Mouse (Mus musculus) forebrain, postnatal 0 days (tissue): ENCODE measurements around the gene Nmur1. TPM values are rescaled to one million over a fixed set of nuclear protein-coding genes. Genes with fewer than 3 reads are reported as not detected.

Experiments
- ATAC-seq: fragments of 200-750 bp; cut with Nextera tagmentation; 2 replicates; pipeline ENCODE4 v1.8.0; 2017; ENCODE audit warnings: mild to moderate bottlenecking, moderate library complexity
- DNase-seq: peaks from one replicate; pipeline ENCODE4 v3.0.0-alpha.2; 2015
- H3K27ac ChIP-seq: fragments of 300-500 bp; sonication (generic); 2 replicates; pipeline ENCODE4 v1.5.1; 2014; ENCODE audit warnings: low read depth, mild to moderate bottlenecking, antibody characterized with exemption, low read length, moderate library complexity, mixed read lengths
- H3K27me3 ChIP-seq: fragments of 300-500 bp; sonication (generic); 2 replicates; pipeline ENCODE4 v1.6.1; 2014; ENCODE audit warnings: mild to moderate bottlenecking, low read length, mixed read lengths; ENCODE audit not compliant: insufficient read depth
- H3K36me3 ChIP-seq: fragments of 300-500 bp; sonication (generic); 2 replicates; pipeline ENCODE4 v1.6.1; 2014; ENCODE audit warnings: mild to moderate bottlenecking, moderate library complexity; ENCODE audit not compliant: insufficient read depth
- H3K4me1 ChIP-seq: fragments of 300-500 bp; sonication (generic); 2 replicates; pipeline ENCODE4 v1.6.1; 2014; ENCODE audit warnings: antibody characterized with exemption; ENCODE audit not compliant: insufficient read depth
- H3K4me2 ChIP-seq: fragments of 300-500 bp; sonication (generic); 2 replicates; pipeline ENCODE4 v1.6.1; 2014; ENCODE audit warnings: low read depth, mild to moderate bottlenecking, moderate library complexity
- H3K4me3 ChIP-seq: fragments of 300-500 bp; sonication (generic); 2 replicates; pipeline ENCODE4 v1.5.1; 2014; ENCODE audit warnings: low read depth, low read length, mixed read lengths
- H3K9ac ChIP-seq: fragments of 300-500 bp; sonication (generic); 2 replicates; pipeline ENCODE4 v1.6.1; 2014; ENCODE audit warnings: mild to moderate bottlenecking
- H3K9me3 ChIP-seq: fragments of 300-500 bp; sonication (generic); 2 replicates; pipeline ENCODE4 v1.6.1; 2016; ENCODE audit warnings: low read length
- CTCF ChIP-seq: sonication (generic); IDR thresholded peaks from 2 replicates; pipeline ENCODE4 v1.5.1; 2016; ENCODE audit warnings: antibody characterized with exemption, control low read depth, low read depth
- WGBS: fragments of 180-500 bp; shearing (Covaris S2); extraction: QIAGEN DNeasy Blood & Tissue Kit; methylation state at CpG from one replicate; pipeline ENCODE4 v1.1.7; 2014; 5-methylcytosine and 5-hydroxymethylcytosine counted together
- polyA plus RNA-seq: library from polyadenylated mRNA; unstranded; fragments of >200 nt; fragmentation: Nextera tagmentation; extraction: Ambion mirVana; gene quantifications from 2 replicates; pipeline ENCODE4 v1.2.1, GENCODE M21; 2015
- total RNA-seq: library from RNA; depleted of rRNA; stranded (reverse); fragments of >200 nt; gene quantifications from 2 replicates; pipeline ENCODE4 v1.2.3, GENCODE M21; 2014

The Nmur1 gene
- total and polyA plus RNA-seq, 2 experiments from 2014 or later = 0.17 to 0.33 TPM

DNA sequence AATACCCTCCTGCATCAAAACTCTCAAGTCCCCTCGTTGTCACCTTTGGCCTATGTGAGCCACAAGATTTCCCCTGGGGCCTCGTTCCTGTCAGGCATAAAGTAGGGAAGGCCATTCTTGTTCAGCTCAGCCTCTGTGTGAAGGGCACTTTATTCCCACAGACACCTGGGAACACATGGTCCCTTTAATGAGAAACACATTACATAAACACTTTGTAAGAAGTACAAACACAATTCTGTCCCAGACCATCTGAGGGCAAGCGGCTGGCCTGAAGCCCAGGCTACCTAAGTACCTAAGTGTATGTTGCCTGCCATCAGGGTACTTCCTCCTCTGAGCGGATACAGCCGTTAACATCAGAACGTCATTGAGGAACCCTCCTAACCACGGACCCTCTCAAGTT lies 27.8 kb downstream of the Nmur1 start:
- Histone ChIP-seq H3K4me1 (no peaks in the 10 kb centered on the region), H3K27ac (no peak overlapping the region), H3K9ac (no peak overlapping the region), H3K36me3 (no peaks in the 10 kb centered on the region), H3K4me3 (no peak overlapping the region), H3K4me2 (no peak overlapping the region), H3K27me3 (no peaks in the 10 kb centered on the region), H3K9me3 (no peaks in the 10 kb centered on the region)
- TF ChIP-seq CTCF = no peak
- ATAC-seq (no peak), DNase-seq (no peak)
- 68% methylated on average over 7 of the region's 7 CpGs for WGBS

DNA sequence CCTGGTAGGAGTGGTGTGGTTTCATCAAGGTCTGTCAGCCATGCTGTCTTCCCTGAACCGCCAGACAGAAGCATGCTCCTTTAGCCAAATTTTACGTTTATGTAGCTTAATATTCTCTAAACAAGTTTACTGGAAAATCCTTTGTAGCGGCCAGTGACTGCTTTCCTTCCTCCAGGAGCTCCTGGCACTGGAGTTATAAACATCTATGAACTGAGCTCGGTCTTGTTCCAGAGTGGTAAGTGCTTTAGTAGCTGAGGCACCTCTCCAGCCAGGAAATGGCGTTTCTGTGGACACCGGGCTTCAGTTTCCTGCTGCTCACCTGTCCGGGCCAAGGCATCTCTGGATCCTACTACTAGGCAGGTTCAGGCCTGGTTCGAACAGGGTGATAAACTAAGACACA lies 28.4 kb downstream of the Nmur1 start:
- no peaks in the 10 kb centered on the region for H3K27me3 ChIP-seq
- H3K27ac ChIP-seq = no peak overlapping the region
- H3K4me3 ChIP-seq = no peak overlapping the region
- H3K4me2 ChIP-seq = no peak overlapping the region
- 80% methylated on average over 8 of the region's 8 CpGs for WGBS
- no peak for DNase-seq
- H3K36me3 ChIP-seq = no peaks in the 10 kb centered on the region
- no peaks in the 10 kb centered on the region for H3K9me3 ChIP-seq
- ATAC-seq = no peak
- H3K4me1 ChIP-seq = no peaks in the 10 kb centered on the region
- H3K9ac ChIP-seq = no peak overlapping the region
- TF ChIP-seq CTCF = no peak

DNA sequence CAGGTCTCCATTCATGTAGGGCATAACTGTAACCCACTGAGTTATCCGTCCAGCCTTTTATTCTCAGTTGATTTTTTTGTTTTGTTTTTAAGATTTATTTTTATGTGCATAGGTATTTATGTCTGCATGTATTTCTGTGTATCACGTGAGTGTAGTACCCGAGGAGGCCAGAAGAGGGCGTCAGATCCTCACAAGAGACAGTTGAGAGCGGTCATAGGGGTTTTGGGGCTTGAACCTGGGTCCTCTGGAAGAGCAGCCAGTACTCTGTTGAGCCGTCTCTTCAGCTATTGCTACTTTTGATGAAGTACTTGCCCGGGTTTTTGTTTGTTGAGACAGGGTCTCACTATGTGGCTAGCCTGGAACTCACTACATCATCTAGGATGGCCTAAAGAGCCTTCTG lies 30.1 kb downstream of the Nmur1 start:
- no peak for ATAC-seq
- Histone ChIP-seq H3K4me3 (no peak overlapping the region), H3K4me1 (no peaks in the 10 kb centered on the region)

DNA sequence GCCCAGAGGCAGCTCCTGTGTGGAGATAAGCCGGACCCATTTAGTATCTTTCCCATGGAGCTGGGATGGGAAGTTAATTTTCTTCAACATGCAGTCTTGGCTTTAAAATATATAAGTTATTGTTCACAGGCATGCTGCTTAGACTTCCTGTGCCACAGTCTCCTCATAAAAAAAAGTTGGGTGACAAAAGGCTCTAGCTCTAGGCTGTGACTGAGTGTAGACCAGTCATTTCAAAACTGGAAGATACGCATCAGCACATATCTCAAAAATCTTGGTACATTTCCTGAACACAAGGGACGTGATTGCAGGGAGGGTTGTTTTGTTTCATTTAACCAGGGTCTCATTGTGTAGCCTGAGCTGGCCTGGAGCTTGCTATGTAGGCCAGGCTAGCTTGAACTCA lies 31.8 kb downstream of the Nmur1 start:
- no peak for DNase-seq
- no peak for ATAC-seq
- no peaks in the 10 kb centered on the region for H3K27me3 ChIP-seq
- H3K36me3 ChIP-seq = no peaks in the 10 kb centered on the region
- H3K4me1 ChIP-seq = no peaks in the 10 kb centered on the region
- no peak overlapping the region for H3K4me3 ChIP-seq
- TF ChIP-seq CTCF = no peak
- H3K9me3 ChIP-seq = no peaks in the 10 kb centered on the region
- 86% methylated on average over 3 of the region's 3 CpGs for WGBS
- H3K4me2 ChIP-seq = no peak overlapping the region
- H3K9ac ChIP-seq = no peak overlapping the region
- no peak overlapping the region for H3K27ac ChIP-seq

More for the DNA sequence above, 30.1 kb downstream of the Nmur1 start:
- Histone ChIP-seq H3K4me2 (no peak overlapping the region), H3K27me3 (no peaks in the 10 kb centered on the region), H3K36me3 (no peaks in the 10 kb centered on the region), H3K27ac (no peak overlapping the region), H3K9me3 (no peaks in the 10 kb centered on the region), H3K9ac (no peak overlapping the region)
- peak; percentile 18; the same call in 1 of the 2 replicates for TF ChIP-seq CTCF
- WGBS = 71% methylated on average over 7 of the region's 7 CpGs
- no peak for DNase-seq

DNA sequence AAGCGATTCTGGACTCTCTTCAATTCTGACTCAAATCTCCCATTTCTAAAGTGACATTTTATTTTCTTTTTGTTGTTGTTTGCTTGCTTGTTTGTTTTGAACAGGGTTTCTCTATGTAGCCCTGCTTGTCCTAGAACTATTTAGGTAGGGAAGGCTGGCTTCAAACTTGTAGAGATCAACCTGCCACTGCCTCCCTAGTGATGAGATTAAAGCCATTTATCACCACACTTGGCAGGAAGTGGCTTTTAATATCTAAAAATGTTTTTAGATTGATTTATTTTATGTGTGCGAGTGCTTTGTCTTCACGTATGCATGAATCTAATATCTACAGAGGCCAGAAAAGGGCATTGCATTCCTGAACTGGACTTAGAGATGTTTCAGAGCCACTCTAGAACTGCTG lies 32.8 kb downstream of the Nmur1 start:
- 91% methylated on average over 3 of the region's 3 CpGs for WGBS
- Histone ChIP-seq H3K4me3 (no peak overlapping the region), H3K4me2 (no peak overlapping the region), H3K4me1 (no peaks in the 10 kb centered on the region), H3K27me3 (no peaks in the 10 kb centered on the region), H3K36me3 (no peaks in the 10 kb centered on the region), H3K9me3 (no peaks in the 10 kb centered on the region), H3K9ac (no peak overlapping the region), H3K27ac (no peak overlapping the region)
- no peak for TF ChIP-seq CTCF
- ATAC-seq (no peak), DNase-seq (no peak)

DNA sequence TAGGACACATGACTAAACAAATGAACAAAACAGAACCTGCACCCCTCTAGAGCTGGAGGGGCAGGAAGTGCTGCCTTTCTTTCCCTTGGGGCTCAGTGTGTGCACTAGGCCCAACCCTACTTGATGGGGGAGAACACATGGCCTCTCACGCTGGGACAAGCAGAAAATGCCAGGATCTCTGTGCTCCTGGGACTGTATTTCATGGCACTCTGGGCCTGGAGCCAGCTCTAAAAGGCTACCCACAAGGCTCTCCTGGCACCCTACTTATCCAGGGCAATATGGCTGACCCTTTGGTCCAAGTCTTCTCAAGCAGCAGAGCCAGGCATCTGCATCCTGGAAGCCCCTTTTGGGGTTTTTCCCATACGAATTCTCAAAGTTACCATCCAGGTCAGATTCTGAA lies 34.6 kb downstream of the Nmur1 start:
- H3K36me3 ChIP-seq = no peaks in the 10 kb centered on the region
- DNase-seq = no peak
- no peaks in the 10 kb centered on the region for H3K9me3 ChIP-seq
- WGBS = 57% methylated on average over 2 of the region's 2 CpGs
- H3K27ac ChIP-seq = no peak overlapping the region
- ATAC-seq = no peak
- H3K9ac ChIP-seq = no peak overlapping the region
- no peak overlapping the region for H3K4me2 ChIP-seq
- H3K4me3 ChIP-seq = no peak overlapping the region
- no peak for TF ChIP-seq CTCF
- no peaks in the 10 kb centered on the region for H3K27me3 ChIP-seq
- H3K4me1 ChIP-seq = no peaks in the 10 kb centered on the region

DNA sequence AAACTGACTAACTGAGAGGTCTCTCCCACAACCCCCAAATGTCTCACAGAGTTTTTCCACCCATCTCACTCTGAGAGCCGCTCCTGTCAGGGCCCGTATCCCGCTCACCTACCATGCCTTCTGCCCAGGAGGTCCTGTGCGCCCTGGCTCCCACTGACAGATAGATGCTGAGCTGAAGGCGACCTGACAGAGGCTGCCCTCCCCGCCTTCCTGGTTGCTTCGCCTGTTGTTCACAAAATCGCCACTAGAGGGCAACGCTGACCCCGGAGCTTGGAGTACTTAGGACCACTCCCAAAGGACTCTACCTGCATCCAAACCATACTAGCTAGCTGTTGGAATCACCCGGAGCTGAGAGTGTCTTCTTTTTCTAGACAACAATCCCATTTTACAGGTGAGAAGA lies 36.8 kb downstream of the Nmur1 start:
- DNase-seq (peak; percentile 79), ATAC-seq (peak; percentile 73)
- no peaks in the 10 kb centered on the region for H3K27me3 ChIP-seq
- TF ChIP-seq CTCF = peak; percentile 91
- 4% methylated on average over 11 of the region's 11 CpGs for WGBS
- no peak overlapping the region for H3K4me2 ChIP-seq
- no peak overlapping the region for H3K9ac ChIP-seq
- no peak overlapping the region for H3K27ac ChIP-seq
- H3K4me1 ChIP-seq = no peaks in the 10 kb centered on the region
- no peaks in the 10 kb centered on the region for H3K9me3 ChIP-seq
- no peaks in the 10 kb centered on the region for H3K36me3 ChIP-seq
- no peak overlapping the region for H3K4me3 ChIP-seq

DNA sequence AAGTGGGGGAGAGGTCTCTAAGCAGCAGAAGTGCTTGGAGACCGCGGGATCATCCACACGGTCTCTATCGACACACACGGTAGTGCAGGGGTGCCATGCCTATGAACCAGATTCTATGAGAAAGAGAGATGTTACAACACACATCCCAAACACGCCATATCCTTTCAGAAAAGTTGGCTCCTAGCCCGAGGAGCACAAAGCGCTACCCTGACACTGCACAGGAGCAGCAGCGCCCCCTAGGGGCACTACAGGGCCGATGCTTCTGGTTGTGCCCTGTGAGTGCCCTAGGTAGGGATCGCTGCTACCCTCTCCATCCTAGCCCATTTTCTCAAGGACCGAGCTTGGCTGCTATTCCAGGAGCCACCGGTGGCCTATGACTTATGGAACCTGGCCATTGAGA lies 45.0 kb downstream of the Nmur1 start:
- no peak for ATAC-seq
- Histone ChIP-seq H3K4me2 (no peak overlapping the region), H3K27ac (no peak overlapping the region), H3K4me1 (no peaks in the 10 kb centered on the region), H3K9me3 (no peaks in the 10 kb centered on the region), H3K36me3 (no peaks in the 10 kb centered on the region), H3K4me3 (no peak overlapping the region), H3K9ac (no peak overlapping the region), H3K27me3 (no peaks in the 10 kb centered on the region)
- DNase-seq = peak; percentile 50
- 33% methylated on average over 13 of the region's 13 CpGs for WGBS
- peak; percentile 63 for TF ChIP-seq CTCF
